Mouse (Mus musculus) erythroblast, embryonic 14.5 days (primary cell): Measurements from ENCODE around the gene Gramd1a.

Source experiments
- GATA1 ChIP-seq: IDR thresholded peaks from 2 replicates; pipeline ENCODE4 v1.6.1; 2012; ENCODE audit warnings: low read length, inconsistent platforms, mixed read lengths
- TAL1 ChIP-seq: IDR thresholded peaks from 3 replicates; pipeline ENCODE4 v1.6.1; 2012; ENCODE audit warnings: low read length, inconsistent platforms, mixed read lengths

GRCm38 (mm10) chr7:31172238-31172637 is 16.5 kb upstream of the Gramd1a start:
- no peak for TF ChIP-seq GATA1
- TF ChIP-seq TAL1, result no peak
